Mouse (Mus musculus) cerebellum, postnatal 10 days (tissue): Measurements from ENCODE around the gene Cbx5.

Experiments
- DNase-seq, 2 experiments: peaks; one replicate each; pipeline ENCODE4 v3.0.0; 2021; ENCODE audit warnings: mixed read lengths in 2 of 2

The Cbx5 gene

DNA sequence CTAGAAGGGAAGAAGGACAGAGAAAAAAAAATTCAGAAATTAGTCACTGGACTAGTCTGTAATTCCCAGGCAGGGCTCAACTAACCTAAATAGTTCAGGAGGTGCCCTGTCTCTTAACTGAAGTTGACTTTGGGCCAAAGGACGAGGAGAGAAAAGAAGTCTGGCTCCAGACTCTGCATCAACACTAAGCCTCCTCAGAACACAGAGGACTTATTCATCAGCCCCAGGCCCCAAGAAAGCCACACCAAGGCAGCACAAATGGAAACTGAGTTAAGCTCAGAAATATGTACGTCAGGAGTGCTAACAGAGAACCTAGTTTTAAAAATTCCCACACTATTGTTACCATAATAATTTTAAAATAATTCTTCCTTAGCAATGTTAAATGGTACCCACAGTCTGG, 25.5 kb downstream of the Cbx5 start:
- peak in 1 of 2 experiments; percentile 19 for DNase-seq

DNA sequence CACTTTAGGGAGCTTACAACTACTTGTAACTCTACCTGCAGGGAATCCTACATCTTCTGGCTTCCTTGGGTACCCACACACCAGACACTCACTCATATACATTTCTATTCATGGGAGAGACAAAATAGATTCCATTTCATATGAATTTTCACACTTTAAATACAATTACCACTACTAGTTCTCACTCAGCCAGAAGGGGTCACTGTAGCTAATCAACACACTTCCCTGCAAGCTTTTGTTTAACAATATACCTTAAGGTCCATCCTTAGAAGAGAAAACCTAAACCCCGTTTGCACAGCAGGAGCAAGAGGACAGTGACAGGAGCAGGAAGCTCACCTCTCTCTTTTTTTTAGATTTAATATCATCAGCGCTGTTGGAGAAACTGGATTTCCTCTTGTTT, 34.5 kb downstream of the Cbx5 start:
- peak; percentile 8 to 32 for DNase-seq

DNA sequence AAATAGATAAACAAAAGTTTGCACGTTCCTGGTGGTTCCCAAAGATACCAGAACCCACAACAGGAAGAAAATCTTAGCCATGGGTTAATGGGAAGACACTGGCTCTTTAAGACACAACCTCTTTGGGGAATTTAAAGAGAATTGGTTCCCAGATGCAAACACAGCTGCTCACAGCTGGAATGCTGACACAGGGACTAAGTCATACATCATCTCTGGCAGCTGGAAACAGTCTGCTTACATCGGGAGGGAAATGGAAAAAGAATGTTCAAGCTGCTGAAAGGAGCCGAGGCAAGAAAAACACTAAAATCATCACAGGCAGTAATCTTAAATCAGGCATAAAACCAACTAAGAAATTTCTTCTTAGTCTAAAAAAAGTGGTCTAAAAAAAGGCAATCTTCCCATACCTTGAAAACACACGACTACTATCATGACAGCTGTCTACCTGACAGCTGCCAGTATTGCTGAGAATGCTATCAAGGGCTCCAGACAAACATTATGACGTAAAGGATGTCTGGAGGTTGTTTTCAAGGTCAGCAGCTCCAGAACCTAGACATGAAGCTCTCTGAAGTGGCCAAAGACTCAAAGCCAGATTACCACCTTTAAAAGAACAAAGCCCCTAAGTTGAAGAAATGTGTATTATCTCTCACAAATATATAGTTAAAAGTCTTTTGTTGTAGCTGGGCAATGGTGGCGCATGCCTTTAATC, 37.4 kb downstream of the Cbx5 start:
- no peak for DNase-seq

DNA sequence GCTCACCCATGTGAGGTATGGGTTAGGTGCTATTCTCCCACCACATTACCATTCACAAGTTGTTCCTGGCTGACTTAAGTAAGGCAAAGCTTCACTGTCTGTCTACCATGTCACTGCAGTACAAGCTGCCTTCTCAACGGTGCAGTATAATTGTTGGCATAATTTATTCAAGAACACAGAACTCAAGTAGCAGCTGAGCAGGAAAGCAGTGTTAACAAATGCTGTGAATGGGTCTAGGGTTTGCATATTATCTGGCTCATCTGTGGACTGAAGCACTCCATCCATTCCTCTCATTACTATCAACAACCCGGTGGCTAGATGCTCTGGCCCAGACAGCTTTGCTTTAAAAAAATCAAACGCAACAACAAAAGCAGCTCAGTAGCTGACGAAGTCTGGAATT, 41.8 kb downstream of the Cbx5 start:
- DNase-seq: no peak

DNA sequence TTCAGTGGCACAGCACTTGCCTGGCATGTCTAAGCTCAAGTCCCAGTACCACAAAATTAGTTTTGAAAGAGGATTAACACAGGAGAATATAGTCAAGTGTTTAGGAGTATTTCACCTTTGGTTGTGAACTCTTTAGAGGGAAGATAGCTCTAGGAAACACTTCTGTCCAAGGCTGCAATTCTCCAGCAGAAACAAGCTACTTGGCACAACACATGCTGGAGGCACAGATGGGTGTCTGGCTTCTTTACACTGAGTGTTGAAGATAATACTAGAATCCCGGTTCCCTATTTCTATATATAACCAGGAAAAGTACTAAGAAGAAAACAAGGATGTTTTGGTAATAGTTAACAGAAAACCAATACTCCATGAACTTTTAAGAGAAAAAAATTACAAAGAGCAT, 42.8 kb downstream of the Cbx5 start:
- no peak for DNase-seq

DNA sequence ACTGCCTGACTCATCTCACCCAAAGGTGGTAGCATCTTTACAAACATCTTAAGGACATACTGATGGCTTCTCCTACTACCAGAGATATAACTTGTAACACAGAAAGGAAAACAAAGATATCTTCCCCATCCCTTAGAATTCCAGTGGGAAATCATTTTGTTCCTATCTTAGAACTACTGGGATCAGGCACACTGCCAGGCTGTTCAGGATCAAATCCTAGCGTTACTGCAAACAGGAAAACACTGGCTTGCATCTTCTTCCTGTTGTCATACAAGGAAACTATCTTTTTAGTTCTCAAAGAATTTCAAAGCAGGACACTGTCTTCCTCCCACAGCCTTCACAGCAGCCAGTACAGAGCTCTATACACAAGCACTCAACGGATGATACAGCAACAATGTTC, 46.0 kb downstream of the Cbx5 start:
- DNase-seq: no peak

DNA sequence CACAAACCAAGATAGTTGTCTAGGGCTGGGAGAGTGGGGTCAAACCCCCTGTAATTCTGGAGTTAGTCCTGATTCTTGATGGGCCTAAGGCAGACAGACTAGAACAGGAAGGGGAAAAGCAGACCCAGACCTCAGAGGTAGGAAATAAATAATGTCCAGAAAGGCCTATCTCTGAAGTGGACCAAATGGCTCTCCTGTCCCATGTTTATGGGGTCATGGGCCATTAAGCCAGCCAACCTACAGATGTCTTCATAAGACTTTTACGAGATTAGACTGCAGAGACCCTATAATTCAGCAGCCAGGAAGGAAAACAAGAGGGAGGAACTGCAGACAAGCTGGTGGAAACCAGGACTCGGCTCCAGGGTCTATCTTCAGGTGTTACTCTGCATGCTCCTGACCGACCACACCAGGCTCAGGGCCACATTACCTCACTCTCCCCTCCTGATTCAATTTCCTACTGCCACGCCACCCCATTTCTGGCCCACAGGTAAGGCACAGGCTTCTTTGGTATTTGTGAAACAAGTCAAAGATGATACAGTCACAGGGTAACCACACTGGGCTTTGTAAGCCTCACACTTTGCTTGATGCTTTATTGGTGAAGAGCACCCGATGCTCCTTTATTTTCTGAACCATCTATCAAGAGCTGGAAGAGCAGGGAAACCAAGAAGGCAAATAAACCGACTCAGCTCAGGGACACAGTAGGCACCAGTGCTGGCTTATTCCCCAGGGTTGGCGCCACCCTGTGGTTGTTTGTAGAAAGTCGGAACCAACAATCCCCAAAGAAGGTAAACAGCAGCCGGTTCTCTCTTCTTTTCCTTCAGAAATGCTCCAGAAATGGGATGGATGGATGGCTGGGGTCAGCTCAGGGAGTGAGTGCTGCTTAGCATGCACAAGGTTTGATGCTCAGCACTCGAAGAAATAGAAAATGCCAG, 48.8 kb downstream of the Cbx5 start:
- DNase-seq: peak; percentile 79 to 85

DNA sequence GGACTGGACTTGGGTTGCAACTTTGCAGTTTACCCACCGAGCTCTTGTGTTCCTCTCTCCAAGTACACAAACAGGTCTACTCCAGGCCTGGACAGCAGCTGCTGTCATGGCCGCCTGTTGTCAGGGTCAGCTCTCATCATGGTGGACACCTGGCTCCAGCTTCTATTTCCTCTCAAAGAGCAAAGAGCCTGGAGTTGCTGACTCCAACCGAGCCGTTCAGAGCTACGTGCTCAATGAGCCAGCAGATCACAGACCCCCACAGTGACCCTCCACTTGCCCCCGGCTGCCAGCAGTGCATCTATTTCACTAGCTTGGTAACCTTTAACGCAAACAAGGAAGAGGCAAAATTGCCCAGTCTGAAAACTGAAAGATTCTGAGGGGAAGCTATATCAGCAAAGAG, 49.5 kb downstream of the Cbx5 start:
- no peak for DNase-seq

DNA sequence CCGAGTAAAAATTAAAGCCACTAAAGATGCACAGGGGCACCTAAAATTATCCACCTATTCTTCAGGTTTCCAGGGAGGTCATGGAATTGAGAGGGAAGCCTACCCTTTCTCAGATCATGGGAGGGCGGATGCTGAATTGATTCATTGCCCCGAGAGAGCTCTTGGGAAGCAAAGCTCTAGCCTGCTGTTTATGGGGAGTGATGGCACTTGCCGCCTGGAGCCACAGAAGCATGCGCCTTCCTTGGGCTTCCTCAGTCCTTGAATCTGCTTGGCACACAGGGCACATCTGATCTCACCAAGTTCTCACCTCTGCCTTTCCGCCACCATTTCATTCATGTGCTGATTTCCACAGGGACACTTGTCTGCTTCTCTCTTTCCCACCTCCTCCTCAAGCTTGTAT, 51.8 kb downstream of the Cbx5 start:
- no peak for DNase-seq

DNA sequence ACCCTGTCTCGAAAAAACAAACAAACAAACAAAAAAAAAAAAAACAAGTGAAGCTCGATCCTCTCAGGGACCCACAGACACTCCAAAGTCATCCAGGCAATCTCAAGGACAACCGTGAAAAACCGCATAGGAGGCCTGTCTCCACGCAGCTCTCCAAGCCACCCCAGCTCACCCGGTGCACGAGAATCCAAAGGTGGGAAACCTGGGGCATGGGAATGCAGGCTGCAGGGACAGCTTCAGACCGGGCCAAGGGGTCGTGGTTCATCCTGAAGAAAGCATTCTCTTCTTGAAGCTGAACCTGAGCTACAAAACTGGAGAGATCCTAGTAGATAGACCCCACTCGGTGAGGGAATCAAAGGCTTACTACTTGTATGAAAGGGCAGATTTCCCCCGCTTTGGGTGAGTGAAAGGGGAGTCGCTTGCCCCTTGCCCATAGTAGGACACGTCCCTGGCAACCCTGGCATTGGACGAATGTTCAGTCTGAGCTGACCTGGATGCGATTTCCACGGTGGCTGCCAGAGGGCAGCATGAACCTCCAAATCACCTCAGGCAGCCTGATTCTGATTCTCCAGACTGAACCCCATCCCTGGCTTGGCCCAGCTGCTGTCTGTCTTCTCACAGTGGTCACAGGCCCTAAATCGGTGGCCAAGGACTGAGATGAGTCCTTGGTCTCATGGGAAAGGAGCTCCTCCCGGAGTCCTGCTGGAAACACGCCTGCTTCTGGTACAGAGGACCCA, 54.0 kb downstream of the Cbx5 start:
- DNase-seq: peak; percentile 85 to 86

DNA sequence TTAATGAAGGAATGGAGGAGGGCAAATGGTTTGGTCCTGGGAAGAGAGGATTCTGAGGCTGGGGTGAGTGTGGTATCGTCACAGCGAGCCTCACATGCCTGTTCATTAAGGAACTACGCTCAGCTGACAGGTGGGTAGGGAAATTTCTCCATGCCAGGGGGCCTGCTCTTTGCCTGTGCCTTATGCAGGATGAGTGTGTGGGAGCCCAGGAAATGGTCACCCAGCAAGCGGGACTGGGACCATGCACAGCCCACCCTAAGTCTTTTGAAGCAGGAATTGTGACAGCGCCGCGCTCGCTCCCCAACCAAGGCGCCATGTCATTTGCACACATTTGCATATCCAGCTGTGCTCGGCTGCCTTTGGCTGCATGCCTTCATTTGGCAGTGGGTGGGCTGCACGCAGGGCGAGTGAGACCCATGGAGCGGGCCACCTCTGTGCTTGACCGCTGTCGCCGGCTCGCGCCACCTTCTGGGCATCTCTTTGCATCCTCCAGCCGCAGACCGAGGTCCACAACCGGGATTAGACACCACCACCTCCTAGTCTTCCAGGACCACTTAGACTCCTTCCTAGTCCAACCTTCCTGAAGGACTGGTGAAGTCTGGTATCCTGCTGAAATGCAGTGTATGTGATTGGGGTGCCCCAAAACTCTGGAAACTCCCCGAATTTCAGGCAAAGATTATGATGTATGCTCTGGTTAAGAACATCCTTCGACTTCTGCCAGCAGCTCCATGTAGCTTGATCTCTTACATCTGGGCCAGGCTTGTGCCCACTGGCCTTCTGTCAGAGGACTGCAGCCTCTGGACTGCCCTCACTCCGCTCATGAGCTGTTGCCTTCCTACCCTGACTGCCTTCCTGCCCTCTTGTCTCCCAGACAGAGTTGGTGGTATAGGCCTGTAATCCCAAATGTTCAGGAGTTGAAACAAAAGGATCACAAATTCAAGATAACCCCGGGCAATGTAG, 55.7 kb downstream of the Cbx5 start:
- peak in 1 of 2 experiments; percentile 63 for DNase-seq

DNA sequence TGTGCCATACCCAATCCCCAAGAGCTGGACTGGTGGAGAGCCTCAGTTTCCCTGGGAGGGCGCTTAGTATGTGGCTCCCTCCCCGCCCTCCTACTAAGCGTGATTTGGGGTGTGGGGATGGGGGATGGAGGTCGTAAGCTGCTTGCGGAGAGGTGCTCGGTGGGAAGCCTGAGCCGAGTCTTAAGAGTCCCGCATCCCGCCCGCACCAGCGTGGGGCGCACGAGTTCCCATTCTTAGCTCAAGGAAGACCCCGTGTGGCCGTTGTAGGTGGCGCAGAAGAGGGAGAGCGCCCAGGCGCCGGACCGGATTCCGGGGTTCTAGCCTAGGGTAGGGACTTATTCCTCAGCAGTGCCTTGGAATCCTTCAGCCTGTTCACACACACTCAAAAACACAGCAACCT, 56.5 kb downstream of the Cbx5 start:
- peak; percentile 72 to 77 for DNase-seq

DNA sequence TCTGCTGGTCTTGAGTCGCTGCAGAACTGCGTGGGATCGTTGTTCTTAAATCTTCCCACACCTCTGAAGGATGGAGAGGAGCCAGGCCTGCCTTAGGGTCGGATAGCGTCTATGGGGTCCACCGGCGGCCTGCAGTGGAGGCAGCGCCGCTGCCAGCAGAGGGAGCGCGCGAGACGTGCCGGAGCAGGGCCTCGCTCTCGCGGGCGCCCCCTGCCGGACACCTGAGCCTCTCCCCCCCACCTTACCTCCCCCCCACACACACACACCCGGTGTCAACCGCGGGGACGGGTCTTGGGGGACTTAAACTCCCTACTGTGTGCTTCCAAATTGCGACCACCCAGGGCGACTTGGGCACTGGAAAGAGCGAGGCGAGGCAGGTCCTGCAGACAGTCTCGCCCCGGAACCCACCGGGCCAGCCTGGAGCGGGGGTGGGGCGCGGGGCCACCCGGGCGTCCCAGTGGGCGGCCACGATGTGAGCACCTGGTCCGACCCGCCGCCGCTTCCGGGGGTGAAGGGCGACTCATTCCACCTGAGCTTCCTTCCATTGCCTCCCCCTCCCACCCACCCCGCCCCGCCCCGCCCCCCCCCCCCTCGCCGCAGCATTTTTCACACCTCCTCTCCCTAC, 57.3 kb downstream of the Cbx5 start:
- peak; percentile 94 to 97 for DNase-seq

DNA sequence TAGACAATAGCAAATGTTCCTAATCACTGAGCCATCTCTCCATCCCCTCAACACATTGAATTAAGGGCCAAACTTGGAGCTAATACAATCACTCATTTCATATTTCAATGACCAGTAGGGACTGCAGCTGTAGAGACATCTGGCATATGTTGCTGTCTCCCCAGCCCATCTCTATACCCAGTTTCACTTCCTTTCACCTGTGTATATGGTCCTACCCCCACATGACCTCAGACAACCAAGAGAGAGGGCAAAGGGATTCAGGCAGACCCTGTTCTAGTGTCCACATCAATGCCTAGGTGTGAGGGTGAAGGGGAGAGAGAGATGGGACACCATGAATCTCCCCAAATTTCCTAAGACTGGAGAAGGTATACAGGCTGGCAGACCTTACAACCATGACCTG, 59.2 kb downstream of the Cbx5 start:
- no peak for DNase-seq

DNA sequence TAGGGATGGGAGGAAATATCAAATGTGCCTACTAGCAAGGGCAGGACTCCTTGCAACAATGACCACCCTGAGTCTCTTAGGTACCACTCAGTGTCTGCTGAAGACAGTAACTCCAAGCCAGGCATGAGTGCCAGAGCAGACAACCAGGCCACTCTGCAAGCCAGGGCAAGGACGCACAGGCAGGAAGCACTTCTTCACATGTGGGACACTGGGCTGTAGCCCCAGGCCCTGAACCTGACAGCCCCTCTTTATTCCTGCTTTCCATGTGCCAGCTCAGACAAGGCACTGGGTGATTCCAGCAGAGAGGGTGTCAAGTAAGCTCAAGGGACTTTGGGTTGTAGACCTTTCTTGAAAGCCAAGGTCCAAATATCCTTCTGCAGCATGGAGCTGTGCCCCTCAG, 60.8 kb downstream of the Cbx5 start:
- no peak for DNase-seq

DNA sequence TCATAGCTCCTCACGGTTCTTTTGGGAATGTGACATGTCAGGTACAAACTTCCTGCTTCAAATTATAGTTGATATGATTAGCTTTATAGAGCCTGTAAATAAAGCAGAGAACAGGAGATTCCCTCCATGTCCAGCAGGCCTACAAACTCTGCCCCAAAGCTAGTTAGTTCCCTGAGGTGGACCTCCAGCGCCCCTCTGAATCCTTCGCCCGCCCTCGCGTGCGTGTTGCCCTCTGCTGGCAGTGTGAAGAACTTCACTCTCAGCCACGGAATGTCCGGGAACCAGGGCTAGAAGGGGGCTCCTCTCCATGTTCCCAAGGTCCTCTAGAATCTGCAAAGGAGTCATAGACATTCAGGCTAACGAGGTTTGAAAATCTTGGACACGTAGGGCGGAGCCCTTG, 61.5 kb downstream of the Cbx5 start:
- DNase-seq: peak; percentile 59 to 71

DNA sequence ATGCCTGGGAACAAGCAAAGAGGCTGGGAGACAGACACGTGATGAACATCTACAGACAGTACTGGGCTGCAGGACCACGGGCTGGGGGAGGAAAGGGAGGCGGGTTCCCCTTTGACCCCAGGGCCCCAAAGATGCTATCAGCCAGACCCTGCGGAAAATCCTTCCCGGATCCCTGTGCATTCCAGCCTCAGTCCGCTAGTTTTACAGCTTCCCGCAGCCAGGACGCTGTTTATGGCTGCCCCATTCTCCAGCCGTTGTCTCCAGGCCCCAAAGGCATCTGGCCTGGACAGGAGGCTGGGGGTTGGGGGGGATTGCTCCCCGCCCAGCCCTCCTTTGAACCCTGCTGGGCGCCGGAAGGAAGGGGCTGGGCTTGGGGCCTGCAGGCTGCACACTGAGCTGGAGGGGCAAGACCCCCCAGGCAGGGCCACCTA, 62.0 kb downstream of the Cbx5 start:
- no peak for DNase-seq

DNA sequence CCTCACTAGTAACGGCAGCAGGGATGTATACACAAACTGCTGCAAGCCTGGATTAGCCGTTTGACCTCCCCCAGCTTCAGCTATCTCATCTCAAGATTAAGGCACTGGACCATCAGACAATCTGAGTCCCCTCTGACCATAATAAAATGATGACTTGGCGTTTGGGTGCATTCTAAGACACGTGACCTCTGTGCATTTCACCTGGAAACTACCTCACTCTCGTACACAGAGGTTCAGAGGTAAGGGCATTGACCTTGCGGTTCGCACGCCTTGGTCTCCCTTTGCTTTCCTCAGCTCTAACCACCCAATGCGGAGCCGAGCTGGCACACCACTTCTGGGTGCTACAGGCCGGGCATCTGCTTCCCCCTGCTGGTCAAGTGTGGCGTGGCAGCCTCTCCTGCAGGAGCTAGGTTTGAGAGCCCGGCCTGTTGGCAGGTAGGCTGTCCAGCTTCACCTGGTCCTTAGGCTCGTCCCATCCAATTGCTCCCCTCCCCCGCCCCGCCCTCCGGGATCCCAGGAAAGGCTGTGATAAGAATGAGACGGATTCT, 62.7 kb downstream of the Cbx5 start:
- DNase-seq: peak; percentile 97 to 99

DNA sequence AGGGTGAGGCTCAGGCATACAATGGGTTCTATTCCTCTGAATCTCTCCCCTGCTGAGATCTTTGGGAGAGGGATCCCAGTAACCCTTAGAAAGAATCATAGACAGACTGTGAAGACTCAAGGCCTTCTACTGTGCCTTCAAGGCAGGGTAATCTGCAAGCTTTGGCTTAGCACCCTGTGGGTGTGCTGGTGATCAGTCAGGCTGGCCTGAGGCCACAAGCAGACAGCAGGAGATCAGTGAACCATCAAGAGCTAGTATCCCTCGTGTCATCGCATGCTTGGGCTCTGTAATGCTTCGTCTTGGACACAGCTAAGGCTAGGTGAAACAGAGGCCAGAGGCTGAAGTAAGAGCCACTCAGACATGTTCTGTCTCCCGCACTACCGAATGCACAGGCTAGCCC, 66.4 kb downstream of the Cbx5 start:
- no peak for DNase-seq

DNA sequence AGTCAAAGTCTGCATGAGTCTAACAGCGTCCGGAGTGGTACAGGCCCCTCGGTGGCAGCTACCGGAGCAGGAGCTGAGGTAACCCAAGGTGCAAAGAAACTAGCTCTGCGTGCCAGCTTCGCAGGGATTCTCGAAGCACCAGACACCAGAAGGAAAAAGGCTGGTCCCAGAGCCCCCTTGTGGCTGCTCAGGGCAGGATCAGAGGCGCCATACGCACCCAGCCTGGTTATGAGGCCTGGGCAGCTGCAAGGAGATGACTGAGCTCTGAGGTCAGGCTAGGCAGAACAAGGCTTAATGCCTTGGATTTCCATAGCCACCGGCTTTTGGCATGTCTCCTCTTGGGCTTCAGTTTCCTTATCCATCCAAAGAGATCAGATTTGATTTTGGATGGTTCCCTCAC, 67.1 kb downstream of the Cbx5 start:
- peak; percentile 79 to 81 for DNase-seq

DNA sequence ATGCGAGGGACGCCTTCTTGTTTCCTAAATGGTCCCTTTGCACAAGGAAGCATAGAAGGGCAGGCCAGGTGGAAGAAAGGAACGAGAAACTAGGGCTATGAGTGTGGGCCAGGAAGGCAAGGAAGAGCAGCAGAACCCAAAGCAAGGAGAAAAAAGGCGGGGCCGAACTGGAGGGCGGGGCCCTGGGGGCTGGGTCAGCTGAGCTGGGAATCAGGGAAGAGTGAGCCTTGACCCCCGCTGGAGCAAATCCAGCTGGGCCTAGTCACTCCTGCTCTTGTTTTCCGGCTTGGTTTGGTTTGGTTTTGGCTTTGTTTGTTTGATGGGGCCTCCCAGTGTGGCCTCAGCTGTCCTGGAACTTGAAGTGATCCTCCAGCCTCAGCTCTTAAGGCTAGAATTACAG, 68.3 kb downstream of the Cbx5 start:
- DNase-seq: no peak

DNA sequence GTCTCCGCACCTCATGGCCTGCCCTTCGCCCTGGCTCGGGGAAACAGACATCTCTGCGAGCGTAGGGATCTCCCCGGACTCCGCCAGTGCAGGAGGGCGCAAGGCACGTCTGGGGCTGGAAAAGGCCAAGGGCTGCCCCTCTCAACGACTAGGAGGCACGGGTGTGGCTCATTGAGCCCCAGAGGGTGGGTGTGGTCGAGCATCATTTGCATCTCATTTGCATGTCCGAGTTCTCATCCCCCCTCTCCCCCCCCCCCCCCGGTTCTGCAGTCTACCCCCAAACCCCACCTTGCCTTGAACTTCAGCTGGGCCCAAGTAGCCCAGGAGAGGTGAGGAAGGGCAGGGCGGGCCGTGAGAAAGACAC, 69.3 kb downstream of the Cbx5 start:
- no peak for DNase-seq
